Mouse (Mus musculus): ENCODE results near the gene Skap1. TPM values are rescaled to one million over a fixed set of nuclear protein-coding genes. Genes with fewer than 3 reads are reported as not detected.

The Skap1 gene
- polyA plus RNA-seq, 1 experiment from 2014 or later, result 0.23 TPM

- H3K9me3 ChIP-seq (ENCODE audit: control insufficient read depth, low read length), result no peaks in the 10 kb centered on the region
- ATAC-seq (ENCODE audit: insufficient number of reproducible peaks, insufficient read depth, low FRiP score, low read depth), result no peak
- no peaks in the 10 kb centered on the region for H3K4me1 ChIP-seq (ENCODE audit: control insufficient read depth in 2 of 2, insufficient read depth in 2 of 2, low read length in 2 of 2)
- no peak overlapping the region for H3K27ac ChIP-seq (replicated peaks in 1 of 2; ENCODE audit: control insufficient read depth in 1 of 2, insufficient read depth in 1 of 2, low read depth in 2 of 2, low read length in 2 of 2)
- H3K27me3 ChIP-seq (ENCODE audit: control insufficient read depth, insufficient read depth, low read length), result peaks cover 14% of the 10 kb centered on the region
- WGBS, result 67% methylated on average over 5 of the region's 5 CpGs
- no peaks in the 10 kb centered on the region for H3K36me3 ChIP-seq (ENCODE audit: control insufficient read depth, insufficient read depth, low read length)
- no peak overlapping the region for H3K4me2 ChIP-seq (ENCODE audit: low read length)
- H3K4me3 ChIP-seq (ENCODE audit: control insufficient read depth in 1 of 2, insufficient read depth in 1 of 2, low read depth in 1 of 2, low read length in 2 of 2), result no peak overlapping the region
- H3K9ac ChIP-seq (ENCODE audit: low read length), result no peak overlapping the region
These were observed 34.5 kb upstream of the Skap1 start for GRCm38 (mm10) chr11:96429891-96430290.

GRCm38 (mm10) chr11:96431871-96432270 is 32.5 kb upstream of the Skap1 start:
- Histone ChIP-seq H3K4me3 (ENCODE audit: control insufficient read depth in 1 of 2, insufficient read depth in 1 of 2, low read depth in 1 of 2, low read length in 2 of 2) (no peak overlapping the region), H3K9me3 (ENCODE audit: control insufficient read depth, low read length) (no peaks in the 10 kb centered on the region), H3K4me2 (ENCODE audit: low read length) (no peak overlapping the region), H3K9ac (ENCODE audit: low read length) (no peak overlapping the region), H3K27ac (replicated peaks in 1 of 2; ENCODE audit: control insufficient read depth in 1 of 2, insufficient read depth in 1 of 2, low read depth in 2 of 2, low read length in 2 of 2) (no peak overlapping the region), H3K36me3 (ENCODE audit: control insufficient read depth, insufficient read depth, low read length) (no peaks in the 10 kb centered on the region), H3K4me1 (ENCODE audit: control insufficient read depth in 2 of 2, insufficient read depth in 2 of 2, low read length in 2 of 2) (no peaks in the 10 kb centered on the region), H3K27me3 (ENCODE audit: control insufficient read depth, insufficient read depth, low read length) (peaks cover 15% of the 10 kb centered on the region)
- ATAC-seq (ENCODE audit: insufficient number of reproducible peaks, insufficient read depth, low FRiP score, low read depth), result no peak
- WGBS, result 59% methylated on average over 9 of the region's 9 CpGs

GRCm38 (mm10) chr11:96434888-96435287 is 29.5 kb upstream of the Skap1 start:
- no peak overlapping the region for H3K4me2 ChIP-seq (ENCODE audit: low read length)
- H3K27ac ChIP-seq (replicated peaks in 1 of 2; ENCODE audit: control insufficient read depth in 1 of 2, insufficient read depth in 1 of 2, low read depth in 2 of 2, low read length in 2 of 2), result no peak overlapping the region
- 54% methylated on average over 6 of the region's 6 CpGs for WGBS
- H3K4me1 ChIP-seq (ENCODE audit: control insufficient read depth in 2 of 2, insufficient read depth in 2 of 2, low read length in 2 of 2), result no peaks in the 10 kb centered on the region
- H3K4me3 ChIP-seq (ENCODE audit: control insufficient read depth in 1 of 2, insufficient read depth in 1 of 2, low read depth in 1 of 2, low read length in 2 of 2), result no peak overlapping the region
- no peaks in the 10 kb centered on the region for H3K9me3 ChIP-seq (ENCODE audit: control insufficient read depth, low read length)
- H3K36me3 ChIP-seq (ENCODE audit: control insufficient read depth, insufficient read depth, low read length), result no peaks in the 10 kb centered on the region
- ATAC-seq (ENCODE audit: insufficient number of reproducible peaks, insufficient read depth, low FRiP score, low read depth), result no peak
- H3K9ac ChIP-seq (ENCODE audit: low read length), result no peak overlapping the region
- peaks cover 31% of the 10 kb centered on the region; the same call in 1 of the 2 replicates for H3K27me3 ChIP-seq (ENCODE audit: control insufficient read depth, insufficient read depth, low read length)

- WGBS, result 42% methylated on average over 7 of the region's 7 CpGs
- Histone ChIP-seq H3K36me3 (ENCODE audit: control insufficient read depth, insufficient read depth, low read length) (no peaks in the 10 kb centered on the region), H3K4me3 (ENCODE audit: control insufficient read depth in 1 of 2, insufficient read depth in 1 of 2, low read depth in 1 of 2, low read length in 2 of 2) (no peak overlapping the region), H3K9me3 (ENCODE audit: control insufficient read depth, low read length) (no peaks in the 10 kb centered on the region), H3K4me1 (ENCODE audit: control insufficient read depth in 2 of 2, insufficient read depth in 2 of 2, low read length in 2 of 2) (no peaks in the 10 kb centered on the region), H3K4me2 (ENCODE audit: low read length) (no peak overlapping the region), H3K27me3 (ENCODE audit: control insufficient read depth, insufficient read depth, low read length) (peaks cover 25% of the 10 kb centered on the region; the same call in 1 of the 2 replicates), H3K9ac (ENCODE audit: low read length) (no peak overlapping the region), H3K27ac (replicated peaks in 1 of 2; ENCODE audit: control insufficient read depth in 1 of 2, insufficient read depth in 1 of 2, low read depth in 2 of 2, low read length in 2 of 2) (no peak overlapping the region)
- ATAC-seq (ENCODE audit: insufficient number of reproducible peaks, insufficient read depth, low FRiP score, low read depth), result no peak
These were observed 27.9 kb upstream of the Skap1 start for GRCm38 (mm10) chr11:96436525-96436924.

- WGBS, result 6% methylated on average over 7 of the region's 7 CpGs
- no peak for ATAC-seq (ENCODE audit: insufficient number of reproducible peaks, insufficient read depth, low FRiP score, low read depth)
These were observed 25.6 kb upstream of the Skap1 start for GRCm38 (mm10) chr11:96438787-96439186.

GRCm38 (mm10) chr11:96441546-96442185 is 22.7 kb upstream of the Skap1 start:
- H3K27me3 ChIP-seq (ENCODE audit: control insufficient read depth, insufficient read depth, low read length), result peaks cover 25% of the 10 kb centered on the region; the same call in 1 of the 2 replicates
- 58% methylated on average over 12 of the region's 12 CpGs for WGBS
- no peak overlapping the region for H3K9ac ChIP-seq (ENCODE audit: low read length)
- no peak overlapping the region for H3K27ac ChIP-seq (replicated peaks in 1 of 2; ENCODE audit: control insufficient read depth in 1 of 2, insufficient read depth in 1 of 2, low read depth in 2 of 2, low read length in 2 of 2)
- H3K4me1 ChIP-seq (ENCODE audit: control insufficient read depth in 2 of 2, insufficient read depth in 2 of 2, low read length in 2 of 2), result no peaks in the 10 kb centered on the region
- H3K4me3 ChIP-seq (ENCODE audit: control insufficient read depth in 1 of 2, insufficient read depth in 1 of 2, low read depth in 1 of 2, low read length in 2 of 2), result no peak overlapping the region
- no peak overlapping the region for H3K4me2 ChIP-seq (ENCODE audit: low read length)
- no peaks in the 10 kb centered on the region for H3K9me3 ChIP-seq (ENCODE audit: control insufficient read depth, low read length)
- ATAC-seq (ENCODE audit: insufficient number of reproducible peaks, insufficient read depth, low FRiP score, low read depth), result no peak
- H3K36me3 ChIP-seq (ENCODE audit: control insufficient read depth, insufficient read depth, low read length), result no peaks in the 10 kb centered on the region

More at GRCm38 (mm10) chr11:96438787-96439186, 25.6 kb upstream of the Skap1 start:
- Histone ChIP-seq H3K9ac (ENCODE audit: low read length) (no peak overlapping the region), H3K4me3 (ENCODE audit: control insufficient read depth in 1 of 2, insufficient read depth in 1 of 2, low read depth in 1 of 2, low read length in 2 of 2) (no peak overlapping the region), H3K4me1 (ENCODE audit: control insufficient read depth in 2 of 2, insufficient read depth in 2 of 2, low read length in 2 of 2) (no peaks in the 10 kb centered on the region), H3K27ac (replicated peaks in 1 of 2; ENCODE audit: control insufficient read depth in 1 of 2, insufficient read depth in 1 of 2, low read depth in 2 of 2, low read length in 2 of 2) (no peak overlapping the region), H3K4me2 (ENCODE audit: low read length) (no peak overlapping the region), H3K36me3 (ENCODE audit: control insufficient read depth, insufficient read depth, low read length) (no peaks in the 10 kb centered on the region), H3K9me3 (ENCODE audit: control insufficient read depth, low read length) (no peaks in the 10 kb centered on the region), H3K27me3 (ENCODE audit: control insufficient read depth, insufficient read depth, low read length) (peaks cover 25% of the 10 kb centered on the region; the same call in 1 of the 2 replicates)

GRCm38 (mm10) chr11:96442468-96442867 is 21.9 kb upstream of the Skap1 start:
- Histone ChIP-seq H3K4me2 (ENCODE audit: low read length) (no peak overlapping the region), H3K9me3 (ENCODE audit: control insufficient read depth, low read length) (no peaks in the 10 kb centered on the region), H3K4me3 (ENCODE audit: control insufficient read depth in 1 of 2, insufficient read depth in 1 of 2, low read depth in 1 of 2, low read length in 2 of 2) (no peak overlapping the region), H3K9ac (ENCODE audit: low read length) (no peak overlapping the region), H3K27me3 (ENCODE audit: control insufficient read depth, insufficient read depth, low read length) (peaks cover 19% of the 10 kb centered on the region; the same call in 1 of the 2 replicates), H3K36me3 (ENCODE audit: control insufficient read depth, insufficient read depth, low read length) (no peaks in the 10 kb centered on the region), H3K27ac (replicated peaks in 1 of 2; ENCODE audit: control insufficient read depth in 1 of 2, insufficient read depth in 1 of 2, low read depth in 2 of 2, low read length in 2 of 2) (no peak overlapping the region), H3K4me1 (ENCODE audit: control insufficient read depth in 2 of 2, insufficient read depth in 2 of 2, low read length in 2 of 2) (no peaks in the 10 kb centered on the region)
- WGBS, result 81% methylated on average over 5 of the region's 5 CpGs
- no peak for ATAC-seq (ENCODE audit: insufficient number of reproducible peaks, insufficient read depth, low FRiP score, low read depth)

GRCm38 (mm10) chr11:96447931-96448330 is 16.5 kb upstream of the Skap1 start:
- Histone ChIP-seq H3K9me3 (ENCODE audit: control insufficient read depth, low read length) (no peaks in the 10 kb centered on the region), H3K27me3 (ENCODE audit: control insufficient read depth, insufficient read depth, low read length) (peaks cover 4% of the 10 kb centered on the region), H3K4me1 (ENCODE audit: control insufficient read depth in 2 of 2, insufficient read depth in 2 of 2, low read length in 2 of 2) (no peaks in the 10 kb centered on the region), H3K4me2 (ENCODE audit: low read length) (no peak overlapping the region), H3K9ac (ENCODE audit: low read length) (no peak overlapping the region), H3K4me3 (ENCODE audit: control insufficient read depth in 1 of 2, insufficient read depth in 1 of 2, low read depth in 1 of 2, low read length in 2 of 2) (no peak overlapping the region), H3K27ac (replicated peaks in 1 of 2; ENCODE audit: control insufficient read depth in 1 of 2, insufficient read depth in 1 of 2, low read depth in 2 of 2, low read length in 2 of 2) (no peak overlapping the region), H3K36me3 (ENCODE audit: control insufficient read depth, insufficient read depth, low read length) (no peaks in the 10 kb centered on the region)
- WGBS, result 68% methylated on average over 24 of the region's 24 CpGs
- no peak for ATAC-seq (ENCODE audit: insufficient number of reproducible peaks, insufficient read depth, low FRiP score, low read depth)
